Mouse (Mus musculus): ENCODE measurements around the gene Smo.
A peak's percentile ranks its signal among the peaks of the same experiment; 100 is the strongest.
"Not testable (repeated sequence)": the region's sequence is repeated elsewhere in the genome, so short reads cannot be mapped to it uniquely, and the experiment has no call there.

The Smo gene

GRCm38 (mm10) chr6:29726576-29727200 lies 8.6 kb upstream of the Smo start:
- no peak for DNase-seq (ENCODE audit: low spot score in 2 of 2)

DNA sequence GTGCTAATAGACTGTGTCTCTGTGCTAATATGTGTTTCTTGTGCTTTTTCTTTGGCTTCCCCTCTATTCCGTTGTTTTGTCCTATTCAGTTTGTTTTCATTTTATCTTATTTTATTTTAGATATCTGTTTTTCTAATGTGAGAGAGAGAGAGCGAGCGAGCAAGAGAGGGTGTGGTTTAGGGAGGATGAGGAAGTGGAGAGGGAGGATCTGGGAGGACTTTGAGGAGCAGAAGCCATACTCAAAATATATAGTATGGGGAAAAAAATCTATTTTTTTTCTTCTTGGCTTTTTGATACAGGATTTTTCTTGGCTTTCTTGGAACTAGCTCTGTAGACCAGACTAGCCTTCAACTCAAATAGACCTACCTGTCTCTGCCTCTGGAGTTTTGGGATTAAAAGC lies 7.3 kb upstream of the Smo start:
- no peak for DNase-seq (ENCODE audit: low spot score in 2 of 2)

DNA sequence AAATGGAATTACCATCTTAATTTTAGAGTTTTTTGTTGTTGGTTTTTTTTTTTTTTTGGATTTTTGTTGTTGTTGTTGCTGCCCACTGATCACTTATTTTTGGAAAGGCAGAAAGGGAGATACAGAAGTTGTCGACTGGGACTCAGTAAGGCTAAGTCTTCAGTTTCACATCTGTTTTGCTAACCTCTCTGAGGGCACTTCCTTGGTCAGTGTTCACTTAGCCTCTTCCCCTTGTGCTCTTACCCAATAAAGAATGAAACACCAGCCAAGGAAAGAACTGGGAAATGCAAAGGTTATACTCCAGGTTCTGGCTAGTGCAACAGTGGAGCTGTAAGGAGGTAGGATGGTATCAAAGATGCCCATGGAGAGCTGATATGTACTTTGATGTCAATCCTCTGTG lies 5.8 kb upstream of the Smo start:
- no peak for DNase-seq (ENCODE audit: low spot score in 2 of 2)

GRCm38 (mm10) chr6:29735689-29736451 lies 567 bp downstream of the Smo start:
- DNase-seq (ENCODE audit: low spot score in 2 of 2): peak in 1 of 2 experiments; percentile 51

DNA sequence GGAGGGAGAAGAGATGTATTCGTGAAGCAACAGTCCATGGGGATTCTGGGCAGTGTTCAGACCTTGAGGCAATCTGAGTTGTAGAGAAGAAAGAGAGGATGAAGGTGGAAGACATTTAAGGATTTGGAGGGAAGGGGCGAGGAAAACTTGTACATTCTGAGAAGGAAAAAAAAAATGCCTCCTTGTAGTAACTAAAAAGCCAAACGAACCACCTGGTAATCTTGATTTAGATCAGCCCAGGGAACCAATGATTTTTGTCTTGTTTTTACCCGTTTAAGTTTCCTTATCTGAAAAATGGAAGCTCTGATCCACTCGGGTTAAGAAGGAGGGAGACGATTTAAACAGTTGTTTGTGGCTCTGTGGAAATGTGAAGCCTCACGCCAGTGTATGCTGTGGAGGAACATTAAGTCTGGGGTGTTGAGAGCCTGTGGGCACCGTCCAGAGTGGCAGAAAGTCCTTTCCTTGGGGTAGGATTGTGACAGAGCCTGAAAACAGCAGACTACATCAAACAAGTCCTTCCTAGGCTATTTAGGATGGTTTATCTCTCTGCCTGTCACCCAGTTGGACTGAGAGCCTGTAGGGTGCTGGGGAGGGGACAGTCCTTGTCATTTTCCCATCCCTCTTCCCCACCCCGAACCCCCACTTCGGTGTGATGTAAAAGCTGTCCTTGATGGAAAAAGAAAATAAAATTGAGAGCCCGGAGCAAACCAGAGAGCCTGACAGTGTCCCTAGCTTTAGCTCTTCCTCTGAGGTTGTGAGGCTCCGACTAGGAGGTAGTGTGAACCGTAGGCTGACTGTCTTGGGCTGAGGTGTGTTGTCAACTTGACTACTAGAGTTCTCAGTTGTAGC lies 1.5 kb downstream of the Smo start:
- no peak for DNase-seq (ENCODE audit: low spot score in 2 of 2)

DNA sequence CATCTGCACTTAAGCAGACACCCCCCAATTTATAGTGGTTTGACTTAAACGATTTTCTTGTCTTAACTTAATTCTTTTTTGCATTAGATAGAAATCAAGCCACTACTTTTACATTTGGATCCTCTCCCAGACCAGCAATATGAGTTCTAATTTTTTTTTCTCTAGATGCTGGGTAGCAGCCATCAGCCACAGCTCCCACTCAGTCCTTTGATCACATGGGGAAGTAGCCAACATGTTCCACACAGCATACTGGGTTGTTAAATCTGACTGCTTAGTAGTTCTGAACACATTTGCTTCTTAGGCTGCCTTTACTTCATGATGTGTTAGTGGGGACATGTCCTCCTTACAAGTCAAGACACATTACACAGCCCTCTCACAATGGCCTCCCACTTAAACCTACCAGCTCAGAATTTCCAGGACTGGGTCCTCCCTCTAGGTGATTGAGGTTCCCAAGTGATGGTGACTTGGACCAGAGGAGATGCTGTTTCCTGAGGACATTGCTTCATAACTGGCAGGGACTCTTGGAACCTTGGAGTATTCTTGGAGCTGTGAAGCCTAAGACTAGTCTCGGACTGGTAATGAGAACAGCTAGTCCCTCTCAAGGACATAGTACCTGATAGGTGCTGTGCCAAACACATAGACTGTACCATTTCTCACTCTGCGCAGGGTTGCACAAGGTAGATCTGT lies 16.3 kb downstream of the Smo start:
- no peak for DNase-seq (ENCODE audit: low spot score in 2 of 2)

DNA sequence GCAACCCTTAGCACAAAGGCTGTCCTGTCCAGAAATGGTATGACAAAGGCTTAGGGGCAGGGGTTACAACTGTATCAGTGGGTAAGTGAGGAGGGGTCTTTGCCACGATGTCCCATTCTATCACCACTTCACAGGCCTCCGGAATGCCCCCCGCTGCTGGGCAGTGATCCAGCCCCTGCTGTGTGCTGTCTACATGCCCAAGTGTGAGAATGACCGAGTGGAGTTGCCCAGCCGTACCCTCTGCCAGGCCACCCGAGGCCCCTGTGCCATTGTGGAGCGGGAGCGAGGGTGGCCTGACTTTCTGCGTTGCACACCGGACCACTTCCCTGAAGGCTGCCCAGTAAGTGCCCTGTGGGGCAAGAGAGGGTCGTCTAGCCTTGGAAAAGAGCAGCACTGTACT lies 18.0 kb downstream of the Smo start:
- DNase-seq (ENCODE audit: low spot score in 2 of 2): peak in 1 of 2 experiments; percentile 49

DNA sequence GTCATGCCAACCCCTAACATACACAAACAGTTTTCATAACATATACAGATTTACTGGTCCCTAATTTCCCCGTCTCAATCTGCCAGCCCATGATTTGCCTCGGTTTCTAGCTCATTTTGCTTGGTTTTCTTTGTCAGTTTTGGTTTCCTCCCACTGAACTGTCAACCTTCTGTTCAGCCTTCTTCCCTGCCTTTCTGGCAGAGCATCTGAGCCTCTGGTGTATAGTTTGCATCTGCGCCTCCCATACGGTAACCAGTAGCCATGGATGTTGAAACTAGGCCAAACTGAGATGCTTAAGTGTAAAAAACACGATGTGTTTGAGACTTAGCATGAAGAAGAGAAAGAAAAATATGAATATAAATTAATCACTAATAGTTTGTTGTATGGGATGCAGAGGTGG lies 20.7 kb downstream of the Smo start:
- no peak for DNase-seq (ENCODE audit: low spot score in 2 of 2)

DNA sequence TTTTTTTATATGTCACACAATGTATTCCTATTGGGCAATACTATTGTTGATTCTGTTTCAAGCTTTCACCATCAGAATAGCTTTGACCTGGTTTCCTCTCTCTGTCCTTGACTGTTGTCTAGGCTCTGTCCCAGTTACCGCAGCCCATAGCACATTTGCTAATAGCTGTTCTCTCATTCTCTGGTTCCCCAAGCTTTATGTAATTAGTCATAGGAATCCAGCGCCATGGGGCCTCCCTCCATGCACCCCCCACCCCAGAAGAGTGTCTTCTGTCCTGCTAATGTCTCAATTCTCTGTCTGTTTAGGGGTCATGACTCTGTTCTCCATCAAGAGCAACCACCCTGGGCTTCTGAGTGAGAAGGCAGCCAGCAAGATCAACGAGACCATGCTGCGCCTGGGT lies 21.2 kb downstream of the Smo start:
- no peak for DNase-seq (ENCODE audit: low spot score in 2 of 2)

- peak; percentile 58 to 73 for DNase-seq (ENCODE audit: low spot score in 2 of 2)
These were observed 23.1 kb downstream of the Smo start for GRCm38 (mm10) chr6:29758417-29758816.

DNA sequence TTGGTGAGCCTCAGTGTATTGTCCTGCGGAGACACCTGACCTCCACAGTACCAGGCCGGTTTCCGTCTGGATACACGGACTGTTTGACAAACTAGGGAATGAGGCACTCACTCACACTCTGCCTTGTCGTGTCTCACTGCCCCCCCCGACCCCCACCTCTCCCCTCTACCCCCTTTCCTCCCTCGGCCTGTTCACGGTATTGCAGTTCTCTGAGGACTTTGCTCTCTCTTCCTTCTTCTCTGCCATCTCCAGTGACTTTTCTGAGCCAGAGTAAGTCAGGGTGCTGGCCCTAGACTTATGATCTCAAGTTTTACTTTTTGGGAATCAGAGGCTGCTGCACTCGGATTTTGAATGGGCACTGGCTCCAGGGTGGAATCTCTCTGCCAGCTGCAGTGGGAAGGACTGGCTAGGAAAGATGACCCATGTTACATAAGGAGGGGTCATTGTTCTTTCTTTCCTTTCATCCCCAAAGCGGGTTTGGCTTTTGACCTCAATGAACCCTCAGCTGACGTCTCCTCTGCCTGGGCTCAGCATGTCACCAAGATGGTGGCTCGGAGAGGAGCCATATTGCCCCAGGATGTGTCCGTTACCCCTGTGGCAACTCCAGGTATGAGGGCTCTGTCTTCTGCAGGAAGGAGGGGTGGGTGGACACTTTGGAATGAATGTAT lies 23.8 kb downstream of the Smo start:
- no peak for DNase-seq (ENCODE audit: low spot score in 2 of 2)

DNA sequence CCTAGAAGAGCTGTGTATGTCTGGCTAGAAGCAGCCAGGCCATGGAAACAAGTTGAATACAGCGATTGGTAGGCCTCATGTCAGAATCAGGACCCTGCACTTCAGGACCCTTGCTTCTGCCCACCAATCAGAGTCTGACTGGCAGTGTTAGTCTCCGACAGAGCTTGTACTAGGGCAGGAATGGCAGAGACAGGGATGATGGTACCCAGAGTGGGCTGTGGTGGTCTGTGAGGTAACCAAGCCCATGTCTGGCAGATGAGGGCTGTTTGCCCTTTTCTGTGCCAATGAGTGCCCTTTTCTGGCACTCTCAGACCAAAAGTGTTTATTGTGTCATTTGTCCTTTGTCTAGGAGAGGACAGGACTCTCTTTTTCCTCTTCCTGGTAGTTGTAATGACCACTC lies 25.1 kb downstream of the Smo start:
- DNase-seq (ENCODE audit: low spot score in 2 of 2): not testable (repeated sequence)

DNA sequence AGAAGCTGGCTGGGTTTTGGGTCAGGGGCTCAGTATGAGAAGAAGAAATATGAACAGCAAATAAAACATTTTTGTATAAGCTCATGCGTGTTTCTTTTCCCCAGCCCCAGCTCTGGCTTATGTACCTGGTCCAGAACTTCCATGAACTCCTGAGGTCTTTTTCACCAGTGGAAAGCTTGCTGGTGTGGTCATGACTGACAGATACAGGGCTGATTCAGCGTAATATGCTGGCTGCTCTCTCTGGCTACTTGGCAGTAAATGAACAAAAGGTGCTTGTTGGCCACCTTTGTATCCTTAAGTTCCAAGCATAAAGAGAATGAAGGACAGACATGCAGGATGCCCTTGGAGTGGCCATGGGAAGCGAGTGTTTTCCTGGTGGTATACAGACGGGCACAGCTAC lies 26.0 kb downstream of the Smo start:
- no peak for DNase-seq (ENCODE audit: low spot score in 2 of 2)

DNA sequence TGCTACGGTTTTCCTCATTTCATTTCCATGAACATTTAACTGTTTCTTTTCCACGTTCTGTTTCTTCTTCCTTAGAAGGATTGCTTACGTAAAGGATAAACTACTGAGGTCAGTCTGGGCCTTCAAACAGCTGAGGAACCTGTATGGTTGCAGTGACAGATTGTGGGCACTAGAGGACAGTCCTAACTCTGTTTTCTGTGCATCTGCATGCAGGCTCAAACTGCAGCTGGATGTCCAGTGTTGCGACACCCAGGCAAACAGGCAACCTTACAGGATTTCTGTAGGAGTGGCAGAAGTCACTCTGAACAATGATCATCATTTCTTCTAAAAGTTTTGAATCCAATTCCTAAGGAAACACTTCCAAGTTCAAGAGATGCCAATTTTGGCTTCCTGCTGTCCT lies 27.2 kb downstream of the Smo start:
- no peak for DNase-seq (ENCODE audit: low spot score in 2 of 2)

DNA sequence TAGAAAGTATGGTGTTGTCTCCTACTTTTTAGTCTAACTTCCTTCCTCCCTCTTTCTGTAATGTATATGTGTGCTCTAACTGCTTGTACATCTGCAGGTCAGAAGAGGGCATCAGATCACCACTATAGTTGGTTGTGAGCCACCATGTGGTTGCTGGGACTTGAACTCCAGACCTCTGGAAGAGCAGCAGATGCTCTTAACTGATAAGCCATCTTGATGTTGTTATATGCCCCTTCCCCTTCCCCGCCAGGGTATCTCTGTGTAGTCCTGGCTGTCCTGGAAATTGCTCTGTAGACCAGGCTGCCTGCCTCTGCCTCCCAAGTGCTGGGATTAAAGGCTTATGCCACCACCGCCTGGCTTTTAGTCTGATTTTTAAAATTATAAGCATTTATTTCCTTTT lies 31.6 kb downstream of the Smo start:
- no peak for DNase-seq (ENCODE audit: low spot score in 2 of 2)

DNA sequence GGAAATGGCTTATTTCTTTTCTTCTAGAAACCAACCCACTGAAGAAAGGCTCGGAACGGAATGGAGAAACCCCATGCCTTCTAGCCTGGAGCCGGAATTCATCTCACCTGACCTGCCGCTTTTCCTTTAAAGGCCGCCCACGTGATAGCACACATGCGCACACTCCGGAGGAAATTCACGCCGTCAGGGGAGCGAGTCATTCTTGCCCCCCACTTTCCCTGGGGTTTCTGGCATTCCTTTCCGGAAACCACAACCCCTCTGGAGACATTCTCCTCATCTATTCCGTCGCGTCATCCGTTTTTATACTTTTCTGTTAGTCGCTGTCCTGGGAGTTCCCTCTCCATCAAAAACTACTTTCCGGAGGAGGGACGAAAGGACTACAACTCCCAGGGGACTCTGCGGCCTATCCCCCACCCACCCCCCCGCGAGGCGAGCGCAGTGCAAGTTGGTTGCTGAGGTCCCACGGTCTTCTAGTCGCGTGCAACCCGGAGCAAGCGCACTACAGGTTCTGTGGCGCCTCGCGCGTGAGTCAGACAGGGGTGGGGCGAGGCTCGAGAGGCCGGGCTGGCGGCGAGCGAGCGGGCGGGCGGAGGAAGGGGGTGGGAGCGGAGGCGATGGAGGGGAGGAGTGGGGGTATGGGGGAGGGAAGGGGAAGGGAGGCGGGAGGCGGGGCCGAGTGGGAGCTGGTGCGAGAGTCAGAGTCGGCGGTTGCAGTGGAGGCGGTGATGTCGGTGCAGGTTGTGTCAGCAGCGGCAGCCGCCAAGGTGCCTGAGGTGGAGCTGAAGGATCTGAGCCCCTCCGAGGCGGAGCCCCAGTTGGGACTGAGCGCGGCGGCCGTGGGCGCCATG lies 32.7 kb downstream of the Smo start, which contains the start of gene Ahcyl2:
TSS of gene Ahcyl2 (plus strand) at position 199 of the 848 bp plus-strand sequence.
- DNase-seq (ENCODE audit: low spot score in 2 of 2): peak; percentile 88 to 93

DNA sequence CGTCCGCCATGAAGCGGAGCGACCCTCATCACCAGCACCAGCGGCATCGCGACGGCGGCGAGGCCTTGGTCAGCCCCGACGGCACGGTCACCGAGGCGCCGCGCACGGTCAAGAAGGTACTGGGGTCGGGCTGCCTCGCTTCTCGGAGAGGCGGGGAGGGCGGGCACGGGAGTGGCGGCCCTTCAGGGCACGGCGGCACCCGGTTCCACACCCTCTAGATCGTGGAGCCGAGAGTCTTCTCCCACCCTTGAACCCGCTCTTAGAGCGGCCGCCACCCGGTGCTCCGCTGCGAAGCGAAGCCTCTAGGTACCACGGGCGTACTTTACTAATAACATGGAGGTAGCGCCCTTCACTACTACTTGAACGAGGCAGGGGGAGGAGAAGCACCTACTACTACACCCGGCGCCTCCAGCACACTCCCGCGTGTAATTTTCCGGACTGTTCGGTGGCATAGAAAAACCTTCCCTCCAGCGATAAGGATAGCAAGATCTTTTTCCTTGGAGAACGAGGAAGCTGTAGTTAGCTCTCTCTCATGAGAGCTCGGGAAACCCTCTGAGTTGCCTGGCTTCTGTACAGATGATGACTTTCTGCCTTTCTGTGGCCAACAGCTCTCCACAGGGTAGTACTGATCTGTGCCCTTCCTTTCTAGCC lies 33.6 kb downstream of the Smo start:
- DNase-seq (ENCODE audit: low spot score in 2 of 2): no peak

DNA sequence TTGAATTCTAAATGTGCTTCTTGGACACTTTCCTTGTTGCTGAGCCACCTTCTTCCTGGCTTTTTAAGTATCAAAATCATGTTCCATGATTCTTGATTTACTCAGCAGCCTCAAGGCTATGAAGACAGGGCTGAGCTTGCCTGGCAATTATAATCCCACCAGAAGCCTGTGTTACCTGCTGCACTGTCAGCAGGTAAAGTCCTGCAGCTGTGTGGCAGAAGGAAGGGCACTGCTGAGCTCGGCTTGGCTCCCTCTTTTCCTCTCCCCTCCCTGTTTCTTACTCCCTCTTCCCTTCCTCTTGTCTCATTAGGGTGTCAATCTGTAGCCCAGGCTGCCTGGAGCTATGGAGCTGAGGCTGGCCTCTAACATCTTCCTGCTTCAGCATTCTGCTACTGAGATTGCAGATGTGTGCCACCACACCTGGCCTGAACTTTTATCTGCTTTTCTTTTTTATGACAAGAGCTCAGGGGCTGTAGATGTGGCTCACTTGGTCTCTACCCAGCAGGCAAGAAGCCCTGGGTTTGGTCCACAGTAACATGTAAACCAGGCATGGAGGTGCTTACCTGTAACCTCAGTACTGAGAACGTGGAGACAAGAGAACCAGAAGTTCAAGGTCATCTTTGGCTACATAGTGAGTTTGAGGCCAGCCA lies 35.5 kb downstream of the Smo start:
- no peak for DNase-seq (ENCODE audit: low spot score in 2 of 2)

DNA sequence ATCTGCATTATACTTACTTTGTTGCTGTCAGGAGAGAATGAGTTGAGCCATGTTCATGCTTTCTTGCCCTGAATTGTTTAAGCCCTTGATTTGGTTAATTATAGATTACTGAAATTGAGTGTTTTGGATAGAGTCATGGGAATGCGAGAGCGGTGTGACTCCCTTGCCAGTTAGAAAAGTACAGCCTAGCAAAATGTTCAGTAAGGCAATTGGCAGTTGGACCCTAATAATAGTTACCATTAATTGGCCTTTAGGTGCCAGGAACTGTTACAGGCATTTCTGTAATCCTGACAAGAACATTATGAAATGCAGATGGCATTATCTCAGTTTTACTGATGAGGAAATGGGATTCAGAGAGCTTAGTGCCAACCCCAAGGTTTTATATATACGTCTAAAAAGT lies 36.9 kb downstream of the Smo start:
- no peak for DNase-seq (ENCODE audit: low spot score in 2 of 2)

Measured in cerebellum, postnatal 4 days (tissue).